Mouse (Mus musculus) heart, postnatal 0 days (tissue): ENCODE data around the gene Prim2.

Experiments used
- CTCF ChIP-seq: IDR thresholded peaks from 2 replicates; pipeline ENCODE4 v1.5.1; 2016; ENCODE audit warnings: antibody characterized with exemption, control low read depth, low read depth
- EP300 ChIP-seq: IDR thresholded peaks from 2 replicates; pipeline ENCODE4 v1.6.1; 2016; ENCODE audit warnings: antibody characterized with exemption, low read depth

GRCm38 (mm10) chr1:33589531-33589930 is 80.1 kb downstream of the Prim2 start:
- no peak for TF ChIP-seq EP300
- TF ChIP-seq CTCF, result no peak
